Mouse (Mus musculus) E14TG2a.4 (cell line): ENCODE measurements around the gene Fbxw14.
"Not testable (repeated sequence)": the region's sequence is repeated elsewhere in the genome, so short reads cannot be mapped to it uniquely, and the experiment has no call there.

Experiments used
- H3K27me3 ChIP-seq: 2 replicates; pipeline ENCODE4 v1.6.1; 2014; ENCODE audit warnings: low read length, control low read depth; ENCODE audit not compliant: insufficient read depth
- H3K36me3 ChIP-seq: 2 replicates; pipeline ENCODE4 v1.6.1; 2014; ENCODE audit warnings: low read length, control low read depth; ENCODE audit not compliant: insufficient read depth
- H3K4me1 ChIP-seq: replicated peaks from 2 replicates; pipeline ENCODE4 v1.6.1; 2014; ENCODE audit warnings: low read depth, low read length, control low read depth
- H3K4me3 ChIP-seq: replicated peaks from 2 replicates; pipeline ENCODE4 v1.5.1; 2014; ENCODE audit warnings: mild to moderate bottlenecking, low read length
- H3K9me3 ChIP-seq: 2 replicates; pipeline ENCODE4 v1.6.1; 2014; ENCODE audit warnings: low read length, control low read depth
- CTCF ChIP-seq: conservative IDR thresholded peaks from 2 replicates; pipeline ENCODE4 v1.5.1; 2014; ENCODE audit warnings: low read length
- NANOG ChIP-seq: IDR thresholded peaks from 2 replicates; pipeline ENCODE4 v1.6.1; 2014; ENCODE audit warnings: borderline replicate concordance, low read length, mixed read lengths
- POU5F1 ChIP-seq: IDR thresholded peaks from 2 replicates; pipeline ENCODE4 v1.6.1; 2014; ENCODE audit warnings: low read length, borderline replicate concordance

Fbxw14 gene

GRCm38 (mm10) chr9:109287576-109287975, at the start of gene Fbxw14:
Fbxw14 (minus strand) TSS chr9:109287676.
- H3K36me3 ChIP-seq, H3K9me3 ChIP-seq, H3K4me1 ChIP-seq, H3K27me3 ChIP-seq, H3K4me3 ChIP-seq: not testable (repeated sequence)

DNA sequence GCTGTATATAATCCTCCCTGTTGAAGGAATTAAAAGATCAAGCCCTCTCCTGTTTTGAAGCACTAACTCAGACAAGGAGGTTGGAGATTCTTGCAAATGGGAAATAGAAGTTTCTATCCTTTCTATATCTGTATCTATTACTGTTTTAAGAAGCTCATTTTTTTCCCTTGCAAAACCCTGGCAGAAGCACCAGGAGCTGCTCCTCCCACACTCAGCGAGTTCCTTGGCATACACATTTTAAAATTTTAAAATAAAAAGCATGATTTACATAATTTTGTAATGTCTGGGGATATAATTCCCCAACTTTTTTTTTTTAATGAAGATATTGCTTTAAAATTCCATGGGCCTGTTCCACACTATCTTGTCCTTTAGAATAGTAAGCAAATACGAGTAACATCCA, 24.4 kb downstream of the Fbxw14 start:
- no peaks in the 10 kb centered on the region for H3K36me3 ChIP-seq
- no peaks in the 10 kb centered on the region; the same call in 1 of the 2 replicates for H3K4me1 ChIP-seq
- H3K9me3 ChIP-seq: no peaks in the 10 kb centered on the region
- no peak for TF ChIP-seq CTCF
- no peak for TF ChIP-seq POU5F1
- TF ChIP-seq NANOG: no peak
- no peaks in the 10 kb centered on the region for H3K27me3 ChIP-seq
- no peak overlapping the region for H3K4me3 ChIP-seq

GRCm38 (mm10) chr9:109234654-109235053, 52.8 kb downstream of the Fbxw14 start, which contains the start of gene Fbxw20:
Fbxw20 (minus strand) TSS chr9:109234754.
- Histone ChIP-seq H3K36me3 (no peaks in the 10 kb centered on the region), H3K9me3 (no peaks in the 10 kb centered on the region), H3K4me3 (no peak within 1 kb of the TSS), H3K4me1 (no peaks in the 10 kb centered on the region), H3K27me3 (no peaks in the 10 kb centered on the region)
- no peak for TF ChIP-seq CTCF
- no peak for TF ChIP-seq POU5F1
- TF ChIP-seq NANOG: no peak
